Mouse (Mus musculus): Measurements from ENCODE around the gene Pycard. TPM values are rescaled to one million over a fixed set of nuclear protein-coding genes. Genes with fewer than 3 reads are reported as not detected.

Pycard gene
- total RNA-seq (2023) = 46.4 and 70.4 TPM in 2 replicates

DNA sequence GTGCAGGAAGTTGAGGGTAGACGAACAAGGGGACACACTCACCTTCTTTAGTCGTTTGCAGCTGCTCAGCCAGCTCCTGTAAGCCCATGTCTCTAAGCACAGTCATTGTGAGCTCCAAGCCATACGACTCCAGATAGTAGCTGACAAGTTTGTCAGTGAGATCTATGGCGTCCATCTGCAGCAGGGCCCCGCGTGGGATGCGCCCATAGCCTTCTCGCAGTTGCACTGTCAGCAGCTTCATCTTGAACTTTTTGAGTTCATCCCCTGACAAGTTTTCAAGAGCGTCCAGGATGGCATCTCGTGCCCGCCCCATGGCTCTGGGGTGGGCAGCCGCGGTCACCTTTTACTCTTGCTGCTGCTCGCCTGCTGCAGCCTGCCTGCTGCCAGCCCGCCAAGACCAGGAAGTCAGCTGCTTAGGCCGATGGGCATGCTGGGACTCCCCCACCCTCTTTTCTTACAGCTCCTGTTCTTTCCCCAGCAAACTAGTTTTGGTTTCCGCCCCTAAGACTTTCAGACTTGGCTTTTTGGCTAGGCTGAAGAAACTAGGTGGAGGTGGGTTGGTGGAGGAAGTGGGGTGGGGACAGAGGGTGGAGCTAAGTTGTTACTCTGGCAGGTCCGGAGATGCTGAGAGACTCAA is at the start of gene Pycard:
Pycard (minus strand) TSS at position 527 of the 637 bp plus-strand sequence.

GRCm38 (mm10) chr7:128003688-128004087 is 10.0 kb upstream of the Pycard start, which contains the start of gene Trim72:
Gene Trim72 (plus strand): TSS chr7:128003949.

GRCm38 (mm10) chr7:127967004-127967921 is 26.4 kb downstream of the Pycard start, which contains the start of gene Fus:
Gene Fus (plus strand): TSS chr7:127967457.

DNA sequence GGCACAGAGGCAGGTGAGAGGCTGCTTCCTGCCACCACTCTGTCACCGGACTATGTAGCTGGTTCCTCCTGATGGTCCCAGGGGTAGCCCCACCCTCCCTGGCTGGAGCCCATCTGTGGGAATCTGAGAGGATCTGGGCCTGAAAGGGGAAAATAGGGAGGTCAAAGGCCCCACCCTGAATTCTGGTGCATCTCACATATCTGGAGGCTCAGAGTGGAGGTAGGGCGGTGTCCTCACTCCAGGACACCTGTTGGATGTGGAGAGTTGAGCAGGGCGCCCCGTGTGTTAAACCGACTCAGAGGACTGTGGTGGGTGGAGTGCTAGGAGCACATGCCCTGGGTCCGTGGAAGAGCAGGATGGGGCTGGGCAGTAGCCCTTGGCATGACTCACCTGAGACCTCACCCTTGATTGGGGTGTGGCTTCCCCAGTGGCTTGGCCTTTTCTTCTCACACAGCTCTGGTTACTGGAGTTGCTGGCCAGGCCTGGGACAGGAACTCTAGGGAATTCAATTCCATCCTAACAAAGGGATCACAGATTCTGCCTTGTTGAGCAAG is 47.1 kb downstream of the Pycard start, which contains the start of gene Prss36:
Prss36 (minus strand) TSS at position 256 of the 554 bp plus-strand sequence.

Other genes with a start within 250 kb of the Pycard start
- gene Fbxl19, start 249.3 kb downstream of the Pycard start, total RNA-seq (2023) = 5.9 and 7.9 TPM in 2 replicates
- gene Orai3, start 224.1 kb downstream of the Pycard start, total RNA-seq (2023) = 21.4 and 28.6 TPM in 2 replicates
- 31.3 and 40.4 TPM in 2 replicates for gene Setd1a, start 217.2 kb downstream of the Pycard start, total RNA-seq (2023)
- 3.8 TPM in 1 of 2 replicates, not detected in the other for gene Gm49388, start 208.3 kb downstream of the Pycard start, total RNA-seq (2023)
- 9.7 and 10.8 TPM in 2 replicates for gene Hsd3b7, start 193.3 kb downstream of the Pycard start, total RNA-seq (2023)
- 55.8 and 70.3 TPM in 2 replicates for gene Stx4a, start 169.6 kb downstream of the Pycard start, total RNA-seq (2023)
- gene Stx1b, start 169.3 kb downstream of the Pycard start, total RNA-seq (2023) = not detected in 2 replicates
- gene Zfp646, start 117.6 kb downstream of the Pycard start, total RNA-seq (2023) = 33.1 and 38.1 TPM in 2 replicates
- gene Zfp668, start 117.0 kb downstream of the Pycard start, total RNA-seq (2023) = 4.7 and 7.5 TPM in 2 replicates
- not detected in 2 replicates for gene Prss53, start 102.9 kb downstream of the Pycard start, total RNA-seq (2023)
- gene Gm21974, start 98.4 kb downstream of the Pycard start, total RNA-seq (2023) = not detected in 2 replicates
- gene Vkorc1, start 98.2 kb downstream of the Pycard start, total RNA-seq (2023) = 7.5 and 8.1 TPM in 2 replicates
- 26.7 and 28.4 TPM in 2 replicates for gene Bckdk, start 89.8 kb downstream of the Pycard start, total RNA-seq (2023)
- gene Kat8, start 81.4 kb downstream of the Pycard start, total RNA-seq (2023) = 15.5 and 18.0 TPM in 2 replicates
- not detected in 2 replicates for gene Prss8, start 63.8 kb downstream of the Pycard start, total RNA-seq (2023)
- gene Prss36, start 47.1 kb downstream of the Pycard start, total RNA-seq (2023) = 0.79 and 2.1 TPM in 2 replicates
- 510 and 553 TPM in 2 replicates for gene Fus, start 26.4 kb downstream of the Pycard start, total RNA-seq (2023)
- gene Trim72, start 10.1 kb upstream of the Pycard start, total RNA-seq (2023) = 0.48 and 0.88 TPM in 2 replicates
- gene Itgam, start 68.8 kb upstream of the Pycard start, total RNA-seq (2023) = 944 and 1,025 TPM in 2 replicates
- gene Gm49368, start 68.8 kb upstream of the Pycard start, total RNA-seq (2023) = 25.5 and 27.4 TPM in 2 replicates
- gene Itgax, start 135.7 kb upstream of the Pycard start, total RNA-seq (2023) = 37.9 and 48.0 TPM in 2 replicates
- 1.00 and 1.2 TPM in 2 replicates for gene Itgad, start 160.5 kb upstream of the Pycard start, total RNA-seq (2023)
- gene Cox6a2, start 212.5 kb upstream of the Pycard start, total RNA-seq (2023) = not detected in 2 replicates
- 9.8 and 12.6 TPM in 2 replicates for gene Armc5, start 243.5 kb upstream of the Pycard start, total RNA-seq (2023)
- gene 9130023H24Rik, start 244.2 kb upstream of the Pycard start, total RNA-seq (2023) = 3.6 and 4.4 TPM in 2 replicates